Mouse (Mus musculus) midbrain, embryonic 15.5 days (tissue): Measurements from ENCODE around the gene Ppcs. TPM values are rescaled to one million over a fixed set of nuclear protein-coding genes. Genes with fewer than 3 reads are reported as not detected.

Source experiments
- polyA plus RNA-seq: library from polyadenylated mRNA; unstranded; fragments of >200 nt; fragmentation: Nextera tagmentation; extraction: Ambion mirVana; gene quantifications from 2 replicates; pipeline ENCODE4 v1.2.1, GENCODE M21; 2015

Gene Ppcs
- polyA plus RNA-seq, 1 experiment from 2014 or later: 22.2 TPM

Other genes starting within 250 kb of the Ppcs start
- gene Zfp691, start 248.2 kb downstream of the Ppcs start, polyA plus RNA-seq: 7.1 and 7.7 TPM in 2 replicates
- gene Ermap, start 232.4 kb downstream of the Ppcs start, polyA plus RNA-seq: 1.3 and 1.4 TPM in 2 replicates
- 237 and 238 TPM in 2 replicates for gene Svbp, start 227.1 kb downstream of the Ppcs start, polyA plus RNA-seq
- 0.26 and 0.27 TPM in 2 replicates for gene Tmem269, start 204.2 kb downstream of the Ppcs start, polyA plus RNA-seq
- gene AU022252, start 189.7 kb downstream of the Ppcs start, polyA plus RNA-seq: 26.8 and 31.0 TPM in 2 replicates
- gene P3h1, start 189.5 kb downstream of the Ppcs start, polyA plus RNA-seq: 10.2 and 11.1 TPM in 2 replicates
- 0.63 and 0.89 TPM in 2 replicates for gene Cldn19, start 167.0 kb downstream of the Ppcs start, polyA plus RNA-seq
- gene Ybx1, start 127.8 kb downstream of the Ppcs start, polyA plus RNA-seq: 822 and 848 TPM in 2 replicates
- 45.9 and 47.3 TPM in 2 replicates for gene Ppih, start 101.9 kb downstream of the Ppcs start, polyA plus RNA-seq
- 23.2 and 23.8 TPM in 2 replicates for gene Ccdc30, start 6.9 kb downstream of the Ppcs start, polyA plus RNA-seq
- gene Zmynd12, start 394 bp upstream of the Ppcs start, polyA plus RNA-seq: 0.18 and 0.63 TPM in 2 replicates
- 25.5 and 27.6 TPM in 2 replicates for gene Rimkla, start 70.2 kb upstream of the Ppcs start, polyA plus RNA-seq
- gene Foxj3, start 114.6 kb upstream of the Ppcs start, polyA plus RNA-seq: 34.5 and 38.2 TPM in 2 replicates
- gene Frg2f1, start 117.1 kb upstream of the Ppcs start, polyA plus RNA-seq: 9.9 and 13.3 TPM in 2 replicates
- gene Guca2a, start 215.3 kb upstream of the Ppcs start, polyA plus RNA-seq: not detected in 2 replicates
- not detected in 2 replicates for gene Guca2b, start 236.5 kb upstream of the Ppcs start, polyA plus RNA-seq